Mouse (Mus musculus): ENCODE results near the gene Gamt.

Gene Gamt

GRCm38 (mm10) chr10:80260642-80261584 is at the start of gene Gamt, which contains the start of gene Dazap1:
Gene Gamt, minus strand, starts transcription at chr10:80261012.
Gene Dazap1, plus strand, starts transcription at chr10:80261486.
- peak; percentile 86 for DNase-seq (ENCODE audit: low read depth, low spot score)

GRCm38 (mm10) chr10:80304862-80305261 is 44.0 kb upstream of the Gamt start:
- DNase-seq (ENCODE audit: low read depth, low spot score) = no peak

DNA sequence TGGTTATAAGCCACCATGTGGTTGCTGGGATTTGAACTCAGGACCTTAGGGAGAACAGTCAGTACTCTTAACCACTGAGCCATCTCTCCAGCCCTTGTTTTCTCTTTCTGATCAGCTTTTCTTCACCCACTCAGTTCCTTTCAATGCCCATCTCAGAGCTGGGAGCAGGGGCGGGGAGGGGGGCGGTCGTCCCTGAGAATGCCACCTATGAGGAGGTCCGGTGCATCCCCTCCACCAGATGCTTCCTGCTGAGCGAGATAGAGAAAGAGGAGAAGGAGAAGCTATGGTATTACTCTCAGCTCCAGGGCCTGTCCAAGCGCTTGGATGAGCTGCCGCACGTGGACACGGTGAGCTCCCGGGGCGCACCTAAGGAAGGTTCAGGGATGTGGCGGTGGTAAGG is 43.6 kb upstream of the Gamt start:
- DNase-seq (ENCODE audit: low read depth, low spot score) = no peak

DNA sequence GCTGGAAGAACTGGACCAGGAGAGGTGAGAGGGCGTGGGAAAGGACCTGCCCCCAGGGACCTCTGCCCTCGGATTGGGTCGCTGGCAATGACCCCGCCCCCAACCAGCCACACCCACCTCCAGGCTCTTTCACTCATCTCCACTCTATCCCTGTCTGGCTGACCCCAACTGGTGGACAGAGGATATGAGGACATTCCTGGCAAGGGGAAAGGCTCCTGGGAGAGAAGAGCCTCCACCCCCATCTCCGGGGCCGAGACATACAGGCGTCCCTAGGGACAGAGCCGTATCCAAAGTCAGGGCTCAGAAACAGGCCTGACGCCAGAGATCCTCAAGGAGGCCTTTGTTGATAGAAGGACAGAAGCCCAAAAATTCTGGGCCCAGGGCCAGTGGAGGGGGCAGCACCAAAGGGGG is 41.7 kb upstream of the Gamt start:
- no peak for DNase-seq (ENCODE audit: low read depth, low spot score)

DNA sequence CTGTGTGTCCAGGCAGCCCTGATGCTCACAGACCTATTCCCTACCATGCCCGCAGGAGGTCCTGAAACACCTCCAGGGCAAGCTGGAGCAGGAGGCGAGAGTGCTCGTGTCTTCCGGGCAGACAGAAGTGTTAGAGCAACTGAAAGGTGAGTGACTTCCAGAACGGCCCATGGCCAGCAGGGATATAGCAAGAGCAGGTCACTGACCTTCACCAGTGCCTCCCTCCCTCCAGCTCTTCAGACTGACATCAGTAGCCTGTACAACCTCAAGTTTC is 41.2 kb upstream of the Gamt start:
- no peak for DNase-seq (ENCODE audit: low read depth, low spot score)

DNA sequence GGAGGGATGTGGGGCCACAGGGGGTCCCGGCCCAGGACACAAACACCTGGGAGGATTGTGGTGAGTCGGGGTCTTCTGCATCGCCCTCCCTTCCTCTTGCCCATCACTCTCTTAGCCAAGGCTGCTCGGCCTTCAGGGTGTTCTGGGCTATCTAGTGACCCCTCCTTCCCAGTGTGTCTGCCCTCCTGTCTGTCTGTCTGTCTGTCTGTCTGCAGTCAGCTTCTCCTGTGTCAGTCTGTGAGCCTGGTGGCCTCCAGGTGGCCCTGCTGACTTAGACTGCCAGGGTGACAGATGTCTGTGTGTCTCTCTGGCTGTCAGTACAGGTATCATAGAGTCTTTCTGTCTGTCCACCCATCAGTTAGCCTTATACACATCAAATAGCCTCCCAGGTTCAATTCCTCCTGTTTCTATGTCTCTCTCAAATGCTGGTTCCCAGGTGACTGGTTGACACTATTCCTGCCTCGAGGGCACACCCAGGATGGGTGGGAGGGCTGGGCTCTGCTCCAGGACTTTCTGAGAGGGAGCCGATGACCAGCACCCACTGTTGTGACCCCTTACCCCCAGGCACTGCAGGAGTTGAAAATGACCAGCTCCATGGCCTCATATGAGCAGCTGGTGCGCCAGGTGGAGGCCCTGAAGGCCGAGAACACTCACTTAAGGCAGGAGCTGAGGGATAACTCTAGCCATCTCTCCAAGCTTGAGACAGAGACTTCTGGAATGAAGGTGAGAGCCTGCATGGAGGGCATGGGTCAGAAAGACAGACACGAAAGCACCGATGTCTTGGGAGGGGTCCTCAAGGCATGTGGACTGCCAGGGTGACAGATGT is 40.7 kb upstream of the Gamt start:
- DNase-seq (ENCODE audit: low read depth, low spot score) = no peak

DNA sequence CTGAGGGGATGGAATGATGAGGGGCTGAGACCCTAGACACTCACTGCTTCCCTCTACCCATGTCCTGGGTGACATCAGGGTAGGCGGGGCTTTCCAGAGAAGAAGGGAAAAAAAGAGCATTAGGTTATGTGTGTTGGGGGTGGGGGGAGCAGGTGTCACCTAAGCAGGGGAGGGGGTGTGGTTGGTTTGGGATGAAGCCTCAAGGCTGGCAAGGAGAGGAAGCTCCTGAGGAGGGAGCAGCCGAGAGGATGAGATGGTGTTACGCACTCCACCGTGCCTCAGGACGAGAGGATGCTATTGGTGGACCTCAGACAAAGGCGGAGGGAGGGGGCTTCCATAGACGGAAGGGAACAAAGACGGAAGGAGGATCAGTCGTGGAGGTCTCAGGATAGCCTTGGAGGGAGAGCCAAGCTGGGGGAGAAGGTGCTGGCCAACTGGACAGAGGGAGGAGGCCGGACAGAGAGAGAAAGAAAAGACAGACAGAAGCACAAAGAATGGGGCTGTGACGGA is 39.9 kb upstream of the Gamt start:
- no peak for DNase-seq (ENCODE audit: low read depth, low spot score)

GRCm38 (mm10) chr10:80299824-80300223 is 39.0 kb upstream of the Gamt start:
- DNase-seq (ENCODE audit: low read depth, low spot score) = no peak

- no peak for DNase-seq (ENCODE audit: low read depth, low spot score)
Measured at GRCm38 (mm10) chr10:80299301-80299700, 38.5 kb upstream of the Gamt start.

- no peak for DNase-seq (ENCODE audit: low read depth, low spot score)
Measured at GRCm38 (mm10) chr10:80298571-80299281, 37.9 kb upstream of the Gamt start.

GRCm38 (mm10) chr10:80297526-80298133 is 36.8 kb upstream of the Gamt start:
- no peak for DNase-seq (ENCODE audit: low read depth, low spot score)

DNA sequence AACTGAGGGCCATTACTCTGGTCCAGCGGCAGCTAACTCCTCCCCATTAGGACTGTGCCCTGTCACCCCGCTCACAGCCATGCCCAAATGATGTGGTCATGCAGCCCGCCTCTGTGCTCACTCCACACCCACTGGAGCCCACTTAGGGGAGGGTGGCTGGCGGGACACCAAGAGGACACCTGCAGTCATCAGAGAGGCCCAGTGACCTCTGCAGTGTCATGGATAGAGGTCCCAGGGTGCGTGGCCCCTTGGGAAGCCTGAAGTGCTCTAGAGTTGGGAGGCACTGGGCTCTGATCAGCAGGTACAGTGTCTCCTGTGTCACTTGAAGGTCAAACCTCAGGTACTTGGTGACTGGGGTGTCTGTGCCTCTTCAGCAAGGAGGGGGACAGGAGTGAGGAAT is 36.0 kb upstream of the Gamt start:
- no peak for DNase-seq (ENCODE audit: low read depth, low spot score)

- no peak for DNase-seq (ENCODE audit: low read depth, low spot score)
Measured at GRCm38 (mm10) chr10:80295618-80296425, 35.0 kb upstream of the Gamt start, which contains the start of gene Apc2. Gene Apc2, plus strand, starts transcription at chr10:80295977.

DNA sequence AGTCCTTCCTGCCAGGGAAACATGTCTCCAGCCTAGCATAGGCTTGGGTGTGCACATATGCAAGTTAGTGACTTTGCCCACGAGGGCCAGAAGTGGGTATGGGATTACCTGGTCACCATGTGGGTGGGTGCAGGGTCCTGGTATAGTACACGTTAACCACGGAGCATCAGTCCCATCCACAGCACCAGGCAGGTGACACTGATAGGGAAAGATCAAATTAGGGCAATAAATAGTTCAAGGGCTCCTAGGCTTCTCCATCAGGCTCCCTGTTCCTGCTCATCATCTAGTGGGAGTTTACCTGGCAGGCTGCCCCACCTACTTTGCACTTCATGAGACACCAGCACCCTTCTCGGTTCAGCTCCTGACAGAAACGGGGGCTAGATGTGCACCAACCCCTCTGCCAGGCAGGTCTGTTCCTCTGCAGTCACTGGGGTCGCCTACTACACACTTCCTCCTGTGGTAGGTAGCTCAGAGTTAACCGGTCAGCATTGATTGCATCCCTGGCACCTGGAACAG is 34.0 kb upstream of the Gamt start:
- DNase-seq (ENCODE audit: low read depth, low spot score) = no peak

- DNase-seq (ENCODE audit: low read depth, low spot score) = no peak
Measured at GRCm38 (mm10) chr10:80294311-80294710, 33.5 kb upstream of the Gamt start.

- no peak for DNase-seq (ENCODE audit: low read depth, low spot score)
Measured at GRCm38 (mm10) chr10:80293325-80293724, 32.5 kb upstream of the Gamt start.

DNA sequence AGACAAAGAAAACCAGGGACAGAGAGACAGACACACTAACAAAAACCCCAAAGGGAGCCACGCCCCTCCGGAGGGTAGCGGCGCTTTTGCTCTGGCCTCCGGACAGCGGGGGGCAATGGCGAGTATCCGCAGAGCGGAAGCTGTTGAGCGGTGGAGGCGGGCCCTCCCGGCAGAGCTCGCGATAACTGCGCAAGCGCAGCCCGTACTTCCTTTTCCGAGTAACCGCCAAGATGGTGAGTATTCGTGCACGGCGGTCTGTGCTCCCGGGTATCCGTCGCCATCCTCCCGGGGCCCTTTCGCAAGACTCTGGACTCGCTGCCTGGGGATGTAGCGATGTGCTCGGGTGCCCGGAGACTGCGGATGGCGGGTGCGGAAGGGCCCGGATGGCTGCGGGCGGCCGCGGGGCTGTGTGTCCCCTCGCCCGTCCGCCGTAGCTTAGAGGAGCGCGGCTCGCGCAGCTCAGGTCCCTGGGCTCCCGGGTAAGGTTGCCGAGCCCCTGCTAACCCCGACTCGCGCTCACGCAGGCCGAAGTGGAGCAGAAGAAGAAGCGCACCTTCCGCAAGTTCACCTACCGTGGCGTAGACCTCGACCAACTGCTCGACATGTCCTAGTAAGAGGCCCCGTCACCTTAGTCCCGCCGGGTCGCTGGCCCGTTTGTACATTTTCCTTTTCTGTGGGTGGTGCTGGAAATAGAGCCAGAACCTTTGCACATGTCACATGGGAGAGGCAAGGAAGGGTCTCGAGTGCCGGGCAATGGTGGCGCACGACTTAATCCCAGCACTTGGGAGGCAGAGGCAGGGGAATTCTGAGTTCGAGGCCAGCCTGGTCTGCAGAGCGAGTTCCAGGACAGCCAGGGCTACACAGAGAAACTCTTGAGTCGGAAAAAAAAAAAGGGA is 31.7 kb upstream of the Gamt start, which contains the start of gene Rps15:
Gene Rps15 (plus strand): TSS at position 203 of the 896 bp plus-strand sequence.
- peak; percentile 92 for DNase-seq (ENCODE audit: low read depth, low spot score)

GRCm38 (mm10) chr10:80288657-80289056 is 27.8 kb upstream of the Gamt start:
- DNase-seq (ENCODE audit: low read depth, low spot score) = no peak

- no peak for DNase-seq (ENCODE audit: low read depth, low spot score)
Measured at GRCm38 (mm10) chr10:80288097-80288496, 27.3 kb upstream of the Gamt start.

All from retina, postnatal 7 days (tissue).